Mouse (Mus musculus): Measurements from ENCODE around the gene Mrrf. TPM values are rescaled to one million over a fixed set of nuclear protein-coding genes. Genes with fewer than 3 reads are reported as not detected.

Mrrf gene
- polyA plus RNA-seq, 1 experiment from 2014 or later, result 26.7 TPM

DNA sequence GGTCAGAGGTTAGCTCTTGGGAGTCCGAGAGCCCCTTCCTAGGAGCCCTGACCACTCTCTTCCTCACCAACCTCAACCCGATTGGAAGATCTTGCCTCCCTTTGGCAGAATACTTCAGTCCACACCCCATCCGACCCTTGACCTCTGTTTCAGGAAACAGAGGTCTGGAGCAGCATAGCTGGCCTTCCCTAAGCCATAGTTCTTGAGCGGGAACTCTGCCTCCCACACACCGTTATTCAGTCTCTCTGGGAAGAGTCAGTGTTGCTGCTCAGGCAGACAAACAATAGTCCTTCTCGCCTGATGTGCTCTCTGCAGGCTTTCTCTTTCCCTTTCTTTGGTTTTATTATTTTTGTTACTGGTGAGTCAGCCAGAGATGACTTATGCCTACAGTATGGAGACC, 36.5 kb upstream of the Mrrf start:
- H3K27me3 ChIP-seq (replicated peaks; ENCODE audit: control insufficient read depth, insufficient read depth, low read length), result peaks cover 76% of the 10 kb centered on the region
- no peak overlapping the region for H3K4me2 ChIP-seq (ENCODE audit: low read length)
- peaks cover 23% of the 10 kb centered on the region for H3K4me1 ChIP-seq (ENCODE audit: control insufficient read depth, insufficient read depth, low read depth, low read length)
- 9% methylated on average over 6 of the region's 6 CpGs for WGBS
- H3K9ac ChIP-seq (ENCODE audit: low read depth, low read length), result no peak overlapping the region
- H3K36me3 ChIP-seq (ENCODE audit: control insufficient read depth, insufficient read depth, low read length), result no peaks in the 10 kb centered on the region
- H3K4me3 ChIP-seq (ENCODE audit: low read length), result no peak overlapping the region
- H3K9me3 ChIP-seq (ENCODE audit: control insufficient read depth, low read length), result no peaks in the 10 kb centered on the region
- H3K27ac ChIP-seq (ENCODE audit: low read depth, low read length), result no peak overlapping the region
- no peak for ATAC-seq

DNA sequence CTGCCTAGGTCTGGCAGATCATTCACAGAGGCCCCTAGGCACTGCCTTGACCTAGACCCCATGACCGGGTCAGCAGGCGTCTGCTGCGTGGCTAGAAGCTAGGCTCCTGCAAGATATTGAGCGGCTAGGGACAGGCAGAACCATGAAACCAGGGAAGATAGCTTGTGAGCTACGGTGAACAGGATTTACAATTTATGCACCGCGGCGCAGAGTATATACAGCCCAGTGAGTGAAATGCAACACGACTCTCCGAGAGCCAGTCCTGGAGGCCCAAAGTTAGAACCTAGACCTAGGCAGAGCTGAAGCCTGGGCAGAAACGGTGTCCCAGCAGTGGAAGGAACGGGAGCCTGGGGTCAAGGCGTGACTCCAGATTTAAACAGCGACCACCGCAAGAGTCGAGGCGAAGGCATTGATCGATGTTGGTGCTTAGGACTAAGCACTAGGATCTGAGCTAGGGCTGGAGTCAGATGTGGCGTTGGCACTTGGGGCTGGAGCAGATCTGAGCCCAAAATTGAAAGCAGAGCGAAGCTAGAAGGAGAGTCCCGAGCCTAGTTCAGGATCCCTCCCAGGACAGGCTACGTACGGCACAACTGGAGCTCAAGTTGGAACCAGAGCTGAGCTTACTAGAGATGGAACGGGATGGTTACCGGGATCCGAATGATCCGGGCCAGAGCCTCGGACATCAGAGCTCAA, 34.2 kb upstream of the Mrrf start:
- Histone ChIP-seq H3K27ac (ENCODE audit: low read depth, low read length) (no peak overlapping the region), H3K36me3 (ENCODE audit: control insufficient read depth, insufficient read depth, low read length) (no peaks in the 10 kb centered on the region), H3K9ac (ENCODE audit: low read depth, low read length) (no peak overlapping the region), H3K4me1 (ENCODE audit: control insufficient read depth, insufficient read depth, low read depth, low read length) (peaks cover 31% of the 10 kb centered on the region), H3K9me3 (ENCODE audit: control insufficient read depth, low read length) (no peaks in the 10 kb centered on the region), H3K4me3 (ENCODE audit: low read length) (peak overlapping the region; percentile 10; the same call in 1 of the 2 replicates), H3K27me3 (replicated peaks; ENCODE audit: control insufficient read depth, insufficient read depth, low read length) (peaks cover 75% of the 10 kb centered on the region), H3K4me2 (ENCODE audit: low read length) (peak overlapping the region; percentile 25)
- 4% methylated on average over 28 of the region's 28 CpGs for WGBS
- ATAC-seq, result no peak

DNA sequence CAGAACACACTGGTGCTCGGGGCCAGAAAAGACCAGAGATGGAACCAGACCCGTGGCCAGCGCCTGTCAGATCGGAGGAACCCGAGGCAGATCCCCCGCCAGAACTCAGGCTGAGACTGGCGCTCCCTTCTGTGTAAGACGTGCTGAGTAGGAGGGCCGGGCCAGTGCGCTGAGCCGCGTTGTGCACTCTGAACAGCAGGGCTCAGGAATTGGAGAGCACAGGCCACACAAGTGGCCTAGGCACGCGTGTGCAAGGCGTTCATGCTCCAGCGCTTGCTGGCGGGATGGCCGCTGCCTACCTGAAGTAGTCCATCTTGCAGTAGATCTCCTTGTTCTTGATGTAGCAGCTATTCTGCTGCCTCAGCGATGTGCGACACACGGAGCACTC, 33.6 kb upstream of the Mrrf start:
- Histone ChIP-seq H3K27ac (ENCODE audit: low read depth, low read length) (no peak overlapping the region), H3K4me1 (ENCODE audit: control insufficient read depth, insufficient read depth, low read depth, low read length) (peaks cover 31% of the 10 kb centered on the region), H3K9me3 (ENCODE audit: control insufficient read depth, low read length) (no peaks in the 10 kb centered on the region), H3K9ac (ENCODE audit: low read depth, low read length) (no peak overlapping the region), H3K36me3 (ENCODE audit: control insufficient read depth, insufficient read depth, low read length) (no peaks in the 10 kb centered on the region), H3K4me2 (ENCODE audit: low read length) (peak overlapping the region; percentile 25), H3K4me3 (ENCODE audit: low read length) (peak overlapping the region; percentile 10), H3K27me3 (replicated peaks; ENCODE audit: control insufficient read depth, insufficient read depth, low read length) (peaks cover 77% of the 10 kb centered on the region)
- ATAC-seq, result no peak
- WGBS, result under 1% methylated on average over 21 of the region's 21 CpGs

DNA sequence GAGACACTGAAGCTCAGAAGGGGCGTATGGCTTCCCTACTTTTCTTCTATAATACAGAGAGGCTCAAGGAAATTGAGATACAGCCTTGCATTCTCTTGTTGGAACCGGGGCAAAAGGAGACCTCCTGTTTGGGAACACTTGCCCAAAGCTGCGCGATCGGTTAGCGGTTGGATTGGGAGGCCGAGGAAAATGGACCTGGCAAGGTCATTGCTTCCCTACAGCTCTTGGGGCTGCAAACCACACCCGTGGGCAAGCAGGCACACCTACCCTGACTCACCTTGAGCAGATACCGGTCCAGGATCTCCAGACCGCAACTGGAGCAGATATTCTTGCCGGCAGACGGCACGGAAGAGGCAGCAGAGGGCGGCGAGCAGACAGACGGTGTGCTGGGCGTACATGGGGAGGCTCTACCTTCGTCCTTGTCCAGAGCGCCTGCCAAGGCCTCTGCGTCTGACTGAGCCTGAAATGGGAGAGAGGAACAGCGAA, 33.1 kb upstream of the Mrrf start:
- H3K4me3 ChIP-seq (ENCODE audit: low read length), result peak overlapping the region; percentile 15
- no peak overlapping the region for H3K27ac ChIP-seq (ENCODE audit: low read depth, low read length)
- peaks cover 31% of the 10 kb centered on the region for H3K4me1 ChIP-seq (ENCODE audit: control insufficient read depth, insufficient read depth, low read depth, low read length)
- no peak for ATAC-seq
- H3K4me2 ChIP-seq (ENCODE audit: low read length), result peak overlapping the region; percentile 25
- no peaks in the 10 kb centered on the region for H3K36me3 ChIP-seq (ENCODE audit: control insufficient read depth, insufficient read depth, low read length)
- H3K9ac ChIP-seq (ENCODE audit: low read depth, low read length), result no peak overlapping the region
- H3K27me3 ChIP-seq (replicated peaks; ENCODE audit: control insufficient read depth, insufficient read depth, low read length), result peaks cover 74% of the 10 kb centered on the region
- H3K9me3 ChIP-seq (ENCODE audit: control insufficient read depth, low read length), result no peaks in the 10 kb centered on the region
- 7% methylated on average over 21 of the region's 21 CpGs for WGBS

DNA sequence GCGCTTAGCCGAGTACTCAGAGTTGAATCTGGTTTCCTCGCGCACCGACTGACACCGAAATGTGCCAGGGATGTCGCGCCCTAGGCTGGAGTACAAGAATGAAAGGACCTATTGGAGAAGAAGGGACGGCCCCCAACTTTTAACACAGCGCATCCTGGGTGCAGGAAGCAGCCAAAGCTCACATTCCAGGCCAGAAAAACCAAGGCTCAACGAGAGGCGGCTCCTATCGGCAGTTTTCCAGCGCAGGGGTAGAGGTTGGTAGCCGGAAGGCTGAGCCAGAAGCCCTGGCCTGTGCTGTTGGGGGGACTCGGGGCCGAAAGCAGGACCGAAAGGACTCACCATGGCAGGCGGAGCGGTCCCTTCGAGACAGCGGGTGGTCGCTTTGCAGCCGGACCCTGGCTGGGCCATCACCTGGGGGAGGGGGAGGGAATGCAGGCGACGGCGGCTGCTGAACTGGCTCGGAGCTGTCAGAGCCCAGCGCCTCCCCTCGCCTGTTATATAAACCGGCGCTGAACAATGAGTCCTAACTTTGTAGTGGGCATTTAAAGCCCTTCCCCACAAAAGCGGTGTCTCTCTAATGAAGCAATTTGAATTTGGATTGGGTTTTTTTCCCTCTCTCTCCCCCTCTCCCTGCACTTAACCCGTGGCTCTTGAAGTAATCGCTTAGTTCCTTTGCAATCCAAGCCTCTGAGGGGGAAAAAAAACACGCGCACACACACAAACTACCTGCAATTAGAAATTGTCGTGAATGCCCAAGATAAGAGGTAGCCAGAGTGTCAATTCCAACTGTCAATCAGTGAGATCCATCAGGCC, 32.4 kb upstream of the Mrrf start:
- Histone ChIP-seq H3K9ac (ENCODE audit: low read depth, low read length) (no peak overlapping the region), H3K27me3 (replicated peaks; ENCODE audit: control insufficient read depth, insufficient read depth, low read length) (peaks cover 73% of the 10 kb centered on the region), H3K9me3 (ENCODE audit: control insufficient read depth, low read length) (no peaks in the 10 kb centered on the region), H3K4me1 (ENCODE audit: control insufficient read depth, insufficient read depth, low read depth, low read length) (peaks cover 31% of the 10 kb centered on the region), H3K4me2 (ENCODE audit: low read length) (peak overlapping the region; percentile 32), H3K4me3 (ENCODE audit: low read length) (peak overlapping the region; percentile 15), H3K27ac (ENCODE audit: low read depth, low read length) (no peak overlapping the region), H3K36me3 (ENCODE audit: control insufficient read depth, insufficient read depth, low read length) (no peaks in the 10 kb centered on the region)
- under 1% methylated on average over 38 of the region's 38 CpGs for WGBS
- no peak for ATAC-seq

DNA sequence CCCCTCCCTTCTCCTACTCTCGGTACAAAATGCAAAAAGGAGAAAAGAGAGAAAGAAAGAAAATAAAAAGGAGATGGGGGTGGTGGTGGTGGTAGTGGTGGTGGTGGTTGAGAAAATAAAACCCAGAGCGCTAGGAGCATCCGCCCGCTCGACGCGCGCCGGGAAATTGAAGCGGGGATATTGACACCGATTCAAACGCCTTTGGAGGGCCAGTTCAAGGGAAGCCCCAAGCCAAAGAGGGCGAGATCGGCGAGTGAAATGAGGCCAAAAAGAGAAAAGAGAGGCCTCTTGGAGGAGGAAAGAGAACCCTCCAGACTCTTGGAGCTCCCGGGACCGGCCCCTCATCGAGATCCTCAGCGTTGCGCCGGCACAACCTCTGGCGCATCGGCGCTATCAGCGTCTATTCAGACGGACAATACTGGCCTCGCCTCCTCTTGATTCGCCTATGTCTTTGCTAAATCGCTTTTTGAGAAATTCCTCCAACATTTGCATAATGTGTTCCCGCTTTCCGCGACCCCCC, 31.7 kb upstream of the Mrrf start:
- no peaks in the 10 kb centered on the region for H3K36me3 ChIP-seq (ENCODE audit: control insufficient read depth, insufficient read depth, low read length)
- no peak for ATAC-seq
- H3K9ac ChIP-seq (ENCODE audit: low read depth, low read length), result no peak overlapping the region
- peaks cover 72% of the 10 kb centered on the region for H3K27me3 ChIP-seq (replicated peaks; ENCODE audit: control insufficient read depth, insufficient read depth, low read length)
- H3K9me3 ChIP-seq (ENCODE audit: control insufficient read depth, low read length), result no peaks in the 10 kb centered on the region
- under 1% methylated on average over 32 of the region's 32 CpGs for WGBS
- H3K4me1 ChIP-seq (ENCODE audit: control insufficient read depth, insufficient read depth, low read depth, low read length), result peaks cover 31% of the 10 kb centered on the region
- H3K4me2 ChIP-seq (ENCODE audit: low read length), result peak overlapping the region; percentile 65
- H3K4me3 ChIP-seq (ENCODE audit: low read length), result peak overlapping the region; percentile 37
- H3K27ac ChIP-seq (ENCODE audit: low read depth, low read length), result no peak overlapping the region

DNA sequence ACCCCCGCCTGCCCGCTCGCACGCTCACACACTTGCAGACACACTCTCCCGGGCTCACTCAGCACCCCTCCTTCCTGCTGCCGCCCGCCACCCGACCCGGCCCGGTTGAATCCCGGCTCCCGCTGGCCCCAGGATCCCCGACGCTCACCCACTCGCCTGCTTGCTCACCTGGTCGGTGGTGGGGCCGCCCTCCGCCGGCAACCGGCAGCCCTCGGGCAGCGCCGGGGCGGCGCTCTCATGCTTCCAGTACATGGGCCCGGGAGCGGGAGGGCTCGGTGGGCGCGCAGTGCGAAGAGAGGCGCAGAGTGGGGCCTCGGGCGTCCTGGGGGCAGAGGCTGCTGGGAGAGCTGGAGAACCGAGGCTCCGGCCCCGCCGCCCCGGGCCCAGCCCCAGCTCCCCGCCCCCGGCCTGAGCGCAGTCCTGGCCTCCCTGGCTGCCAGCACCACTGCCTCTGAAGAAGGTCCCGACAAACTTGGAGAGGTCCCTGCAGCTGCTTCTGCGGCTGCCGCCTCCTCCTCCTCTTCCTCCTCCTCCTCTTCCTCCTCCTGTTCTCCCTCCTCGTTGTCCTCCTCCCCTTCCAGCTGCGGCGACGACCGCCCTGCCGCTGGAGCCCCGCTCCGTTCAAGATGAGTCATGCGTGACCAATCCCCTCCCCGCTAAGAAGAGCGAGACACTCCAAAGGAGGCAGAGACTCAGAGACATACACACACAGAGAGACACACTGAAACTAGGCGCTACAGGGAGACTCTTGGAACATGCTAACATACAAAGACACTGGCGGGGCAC, 31.0 kb upstream of the Mrrf start, which contains the start of gene Lhx6:
TSS of gene Lhx6 (minus strand) at position 453 of the 786 bp plus-strand sequence.
- no peaks in the 10 kb centered on the region for H3K36me3 ChIP-seq (ENCODE audit: control insufficient read depth, insufficient read depth, low read length)
- no peak for ATAC-seq
- no peaks in the 10 kb centered on the region for H3K9me3 ChIP-seq (ENCODE audit: control insufficient read depth, low read length)
- peak within 1 kb of the TSS; percentile 43 for H3K9ac ChIP-seq (ENCODE audit: low read depth, low read length)
- H3K27me3 ChIP-seq (replicated peaks; ENCODE audit: control insufficient read depth, insufficient read depth, low read length), result peaks cover 68% of the 10 kb centered on the region
- H3K4me2 ChIP-seq (ENCODE audit: low read length), result peak within 1 kb of the TSS; percentile 65
- H3K4me3 ChIP-seq (ENCODE audit: low read length), result peak within 1 kb of the TSS; percentile 37
- H3K27ac ChIP-seq (ENCODE audit: low read depth, low read length), result no peak within 1 kb of the TSS
- WGBS, result 1% methylated on average over 56 of the region's 58 CpGs
- H3K4me1 ChIP-seq (ENCODE audit: control insufficient read depth, insufficient read depth, low read depth, low read length), result peaks cover 31% of the 10 kb centered on the region

DNA sequence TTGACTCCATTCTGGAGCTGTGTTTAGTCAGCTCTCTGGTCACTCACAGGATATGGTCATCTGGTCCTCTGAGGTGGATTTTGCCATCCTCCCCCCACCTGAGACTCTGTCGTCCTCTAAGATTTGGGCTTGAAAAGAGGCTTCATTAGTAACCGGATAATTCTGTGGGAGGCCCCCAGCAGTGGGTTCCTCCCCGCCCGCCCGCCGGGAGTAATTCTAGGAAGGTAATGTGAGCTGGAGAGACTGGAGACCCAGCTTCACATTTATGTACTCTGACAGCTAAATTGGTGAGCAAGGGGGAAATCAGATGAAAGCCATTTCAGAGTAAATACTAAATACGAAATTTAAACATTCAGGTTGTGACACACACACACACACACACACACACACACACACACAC, 27.6 kb upstream of the Mrrf start:
- Histone ChIP-seq H3K27ac (ENCODE audit: low read depth, low read length) (no peak overlapping the region), H3K36me3 (ENCODE audit: control insufficient read depth, insufficient read depth, low read length) (no peaks in the 10 kb centered on the region), H3K4me2 (ENCODE audit: low read length) (no peak overlapping the region), H3K4me1 (ENCODE audit: control insufficient read depth, insufficient read depth, low read depth, low read length) (peaks cover 17% of the 10 kb centered on the region), H3K9ac (ENCODE audit: low read depth, low read length) (no peak overlapping the region), H3K27me3 (replicated peaks; ENCODE audit: control insufficient read depth, insufficient read depth, low read length) (peaks cover 47% of the 10 kb centered on the region), H3K9me3 (ENCODE audit: control insufficient read depth, low read length) (no peaks in the 10 kb centered on the region), H3K4me3 (ENCODE audit: low read length) (no peak overlapping the region)
- 12% methylated on average over 7 of the region's 7 CpGs for WGBS
- no peak for ATAC-seq

Data from hindbrain, embryonic 16.5 days (tissue).